Mouse (Mus musculus): Measurements from ENCODE around the gene Prkag2. TPM values are rescaled to one million over a fixed set of nuclear protein-coding genes. Genes with fewer than 3 reads are reported as not detected.
A peak's percentile ranks its signal among the peaks of the same experiment; 100 is the strongest.

The Prkag2 gene
- polyA plus RNA-seq, 1 experiment from 2014 or later, result 90.9 TPM

DNA sequence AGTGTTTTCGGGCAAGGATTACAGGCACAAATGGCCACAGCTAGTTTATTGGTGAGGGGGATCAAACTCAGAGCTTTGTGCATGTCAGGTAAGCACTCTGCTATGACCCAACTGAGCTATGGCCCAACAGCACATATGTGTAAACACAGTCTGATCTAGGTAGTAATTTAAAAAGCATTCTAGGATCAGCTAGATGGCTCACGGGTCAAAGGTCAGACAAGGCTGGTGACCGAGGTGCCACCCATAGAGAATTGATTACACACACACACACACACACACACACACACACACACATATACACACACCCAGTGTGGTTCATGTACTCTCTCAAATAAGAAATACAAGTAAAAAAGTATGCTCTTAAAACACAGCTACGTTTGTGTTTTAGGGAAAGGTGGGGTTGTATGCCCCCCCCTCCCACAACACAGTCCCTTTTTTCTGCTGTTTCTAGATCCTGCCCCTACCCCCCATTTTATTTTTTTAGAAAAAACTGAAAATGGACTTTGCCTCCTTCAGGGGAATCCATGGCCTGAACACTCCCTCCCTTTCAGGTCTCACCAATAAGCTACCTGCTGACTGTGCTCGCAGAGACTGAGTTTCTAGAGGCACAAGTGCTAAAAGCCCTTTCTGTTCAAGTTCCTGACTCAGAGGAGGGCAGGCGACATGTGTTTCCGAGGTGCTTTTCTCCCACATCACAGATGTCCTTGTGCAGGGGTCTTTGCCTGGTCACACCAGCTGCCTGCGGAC lies 169.4 kb downstream of the Prkag2 start:
- ATAC-seq (ENCODE audit: low FRiP score), result no peak
- Histone ChIP-seq H3K4me2 (no peak overlapping the region), H3K27me3 (replicated peaks) (no peaks in the 10 kb centered on the region), H3K4me1 (no peaks in the 10 kb centered on the region), H3K36me3 (no peaks in the 10 kb centered on the region), H3K4me3 (replicated peaks) (no peak overlapping the region), H3K27ac (replicated peaks) (no peak overlapping the region), H3K9me3 (replicated peaks) (0 out of 2 replicates have a peak, but pooled peaks cover 3% of the 10 kb centered on the region), H3K9ac (replicated peaks) (no peak overlapping the region)
- WGBS, result 81% methylated on average over 8 of the region's 8 CpGs

DNA sequence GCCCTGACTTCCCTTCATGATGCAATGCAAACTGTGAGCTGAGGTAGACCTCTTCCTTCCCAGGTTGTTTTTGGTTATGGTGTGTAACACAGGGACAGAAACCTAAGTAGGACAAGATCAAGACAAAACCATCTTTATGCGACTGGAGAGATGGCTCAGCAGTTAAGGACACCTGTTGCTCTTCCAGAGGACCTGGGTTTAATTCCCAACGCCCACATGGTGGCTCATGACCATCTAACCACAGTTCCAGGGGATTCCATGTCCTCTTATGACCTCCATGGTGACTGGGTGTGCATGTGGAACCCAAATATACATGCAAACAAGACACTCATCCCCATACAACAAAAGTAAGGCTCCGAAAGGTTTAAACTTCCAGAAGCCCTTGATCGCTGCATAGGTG lies 171.6 kb downstream of the Prkag2 start:
- no peak for ATAC-seq (ENCODE audit: low FRiP score)
- H3K9me3 ChIP-seq (replicated peaks), result no peaks in the 10 kb centered on the region
- no peaks in the 10 kb centered on the region for H3K27me3 ChIP-seq (replicated peaks)
- no peak overlapping the region for H3K27ac ChIP-seq (replicated peaks)
- H3K4me2 ChIP-seq, result no peak overlapping the region
- WGBS, result 93% methylated on average over 4 of the region's 4 CpGs
- H3K4me1 ChIP-seq, result no peaks in the 10 kb centered on the region
- H3K36me3 ChIP-seq, result no peaks in the 10 kb centered on the region
- no peak overlapping the region for H3K9ac ChIP-seq (replicated peaks)
- H3K4me3 ChIP-seq (replicated peaks), result no peak overlapping the region

- Histone ChIP-seq H3K36me3 (no peaks in the 10 kb centered on the region), H3K9ac (replicated peaks) (no peak overlapping the region), H3K4me2 (no peak overlapping the region), H3K4me1 (no peaks in the 10 kb centered on the region), H3K4me3 (replicated peaks) (no peak overlapping the region), H3K27ac (replicated peaks) (no peak overlapping the region), H3K9me3 (replicated peaks) (no peaks in the 10 kb centered on the region), H3K27me3 (replicated peaks) (no peaks in the 10 kb centered on the region)
- ATAC-seq (ENCODE audit: low FRiP score), result no peak
- WGBS, result 24% methylated on average over 8 of the region's 8 CpGs
Observed at GRCm38 (mm10) chr5:24927706-24928105, 172.7 kb downstream of the Prkag2 start.

DNA sequence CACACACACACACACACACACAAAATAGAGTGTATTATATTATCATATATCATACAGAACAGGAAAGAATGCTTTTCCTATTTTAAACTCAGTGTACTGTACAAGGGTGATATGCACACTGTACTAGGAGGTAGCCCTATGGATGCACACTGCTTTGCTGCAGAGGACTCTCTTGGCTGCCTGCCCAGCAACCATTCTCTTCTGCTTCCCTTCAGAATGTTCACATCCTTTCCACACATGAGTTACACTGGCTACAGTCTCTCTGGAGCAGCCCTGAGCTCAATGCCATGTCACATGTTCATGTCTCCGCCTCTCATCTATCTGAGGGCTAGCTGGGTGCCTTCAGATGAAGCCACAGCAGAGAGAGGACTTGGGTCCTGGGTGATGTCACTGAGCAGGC lies 181.3 kb downstream of the Prkag2 start:
- Histone ChIP-seq H3K9ac (replicated peaks) (no peak overlapping the region), H3K4me3 (replicated peaks) (no peak overlapping the region), H3K27ac (replicated peaks) (no peak overlapping the region), H3K36me3 (no peaks in the 10 kb centered on the region), H3K27me3 (replicated peaks) (no peaks in the 10 kb centered on the region), H3K4me2 (no peak overlapping the region), H3K9me3 (replicated peaks) (no peaks in the 10 kb centered on the region), H3K4me1 (0 out of 2 replicates have a peak, but pooled peaks cover 2% of the 10 kb centered on the region)
- ATAC-seq (ENCODE audit: low FRiP score), result peak; percentile 45; the same call in 1 of the 2 replicates
- 93% methylated on average over 1 of the region's 1 CpGs for WGBS

- WGBS, result 88% methylated on average over 4 of the region's 4 CpGs
- ATAC-seq (ENCODE audit: low FRiP score), result no peak
- Histone ChIP-seq H3K9ac (replicated peaks) (no peak overlapping the region), H3K27me3 (replicated peaks) (no peaks in the 10 kb centered on the region), H3K4me1 (0 out of 2 replicates have a peak, but pooled peaks cover 2% of the 10 kb centered on the region), H3K4me3 (replicated peaks) (no peak overlapping the region), H3K36me3 (no peaks in the 10 kb centered on the region), H3K9me3 (replicated peaks) (no peaks in the 10 kb centered on the region), H3K4me2 (no peak overlapping the region), H3K27ac (replicated peaks) (no peak overlapping the region)
Observed at GRCm38 (mm10) chr5:24916511-24916910, 183.9 kb downstream of the Prkag2 start.

- no peaks in the 10 kb centered on the region for H3K36me3 ChIP-seq
- no peak overlapping the region for H3K4me3 ChIP-seq (replicated peaks)
- no peaks in the 10 kb centered on the region for H3K27me3 ChIP-seq (replicated peaks)
- no peak overlapping the region for H3K4me2 ChIP-seq
- 70% methylated on average over 5 of the region's 5 CpGs for WGBS
- no peak overlapping the region for H3K27ac ChIP-seq (replicated peaks)
- 0 out of 2 replicates have a peak, but pooled peaks cover 2% of the 10 kb centered on the region for H3K4me1 ChIP-seq
- H3K9ac ChIP-seq (replicated peaks), result no peak overlapping the region
- no peak for ATAC-seq (ENCODE audit: low FRiP score)
- H3K9me3 ChIP-seq (replicated peaks), result no peaks in the 10 kb centered on the region
Observed at GRCm38 (mm10) chr5:24915119-24915518, 185.3 kb downstream of the Prkag2 start.

DNA sequence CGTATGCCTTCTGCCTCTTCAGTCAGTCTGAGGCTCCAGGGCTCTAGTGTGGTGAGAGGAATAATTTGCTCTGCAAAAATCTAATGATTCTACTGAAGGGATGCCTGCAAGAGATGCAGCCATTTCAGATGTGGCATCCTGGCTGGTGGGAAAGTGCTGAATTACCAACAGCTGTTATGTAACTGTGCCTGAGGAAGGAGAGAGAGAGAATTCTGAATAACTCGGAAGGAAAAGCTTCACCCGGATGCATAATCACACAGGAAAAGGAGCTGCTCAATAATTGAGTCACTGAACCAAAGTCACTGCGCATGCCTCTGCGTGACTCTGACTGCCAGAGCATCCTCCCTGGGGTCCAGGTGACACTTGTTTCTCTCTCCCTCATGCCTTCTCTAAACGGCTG lies 186.8 kb downstream of the Prkag2 start:
- WGBS, result 70% methylated on average over 6 of the region's 6 CpGs
- no peak overlapping the region for H3K27ac ChIP-seq (replicated peaks)
- H3K4me1 ChIP-seq, result no peaks in the 10 kb centered on the region
- H3K4me2 ChIP-seq, result no peak overlapping the region
- H3K4me3 ChIP-seq (replicated peaks), result no peak overlapping the region
- H3K36me3 ChIP-seq, result no peaks in the 10 kb centered on the region
- no peaks in the 10 kb centered on the region for H3K27me3 ChIP-seq (replicated peaks)
- no peaks in the 10 kb centered on the region for H3K9me3 ChIP-seq (replicated peaks)
- no peak overlapping the region for H3K9ac ChIP-seq (replicated peaks)
- ATAC-seq (ENCODE audit: low FRiP score), result no peak

GRCm38 (mm10) chr5:24908820-24909716 lies 191.4 kb downstream of the Prkag2 start:
- peak overlapping the region; percentile 92 for H3K4me3 ChIP-seq (replicated peaks)

GRCm38 (mm10) chr5:24908141-24908819 lies 192.2 kb downstream of the Prkag2 start:
- no peaks in the 10 kb centered on the region for H3K36me3 ChIP-seq
- peak; percentile 96 for ATAC-seq (ENCODE audit: low FRiP score)
- H3K9ac ChIP-seq (replicated peaks), result peak overlapping the region; percentile 92
- no peaks in the 10 kb centered on the region for H3K9me3 ChIP-seq (replicated peaks)
- peak overlapping the region; percentile 95 for H3K27ac ChIP-seq (replicated peaks)
- H3K4me2 ChIP-seq, result peak overlapping the region; percentile 71
- H3K4me3 ChIP-seq (replicated peaks), result peak overlapping the region; percentile 92
- WGBS, result under 1% methylated on average over 72 of the region's 87 CpGs
- peaks cover 22% of the 10 kb centered on the region for H3K4me1 ChIP-seq
- H3K27me3 ChIP-seq (replicated peaks), result no peaks in the 10 kb centered on the region

More at GRCm38 (mm10) chr5:24908820-24909716, 191.4 kb downstream of the Prkag2 start:
- peak overlapping the region; percentile 92 for H3K9ac ChIP-seq (replicated peaks)
- H3K36me3 ChIP-seq, result no peaks in the 10 kb centered on the region
- H3K27ac ChIP-seq (replicated peaks), result peak overlapping the region; percentile 95
- no peaks in the 10 kb centered on the region for H3K27me3 ChIP-seq (replicated peaks)
- H3K4me2 ChIP-seq, result peak overlapping the region; percentile 71
- peaks cover 18% of the 10 kb centered on the region for H3K4me1 ChIP-seq
- no peaks in the 10 kb centered on the region for H3K9me3 ChIP-seq (replicated peaks)
- no peak for ATAC-seq (ENCODE audit: low FRiP score)
- 11% methylated on average over 17 of the region's 19 CpGs for WGBS

DNA sequence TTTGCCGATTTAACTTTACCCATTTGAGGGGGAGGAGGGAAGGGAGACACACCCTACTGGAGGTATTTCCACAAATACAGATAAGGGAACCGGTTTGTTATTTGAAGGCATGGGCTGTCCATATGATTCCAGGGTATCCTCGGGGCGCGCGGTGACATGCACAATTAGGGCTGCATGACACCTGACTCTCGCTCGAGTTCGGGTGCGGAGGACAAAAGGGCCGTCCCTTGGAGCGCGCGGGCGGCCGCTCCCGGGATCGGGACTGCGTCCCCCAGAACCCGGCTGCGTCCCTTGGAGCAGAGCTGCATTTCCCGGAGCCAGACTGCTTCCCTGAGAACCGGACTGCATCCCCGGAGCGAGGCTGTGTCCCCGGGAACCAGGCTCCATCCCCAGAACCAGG lies 192.7 kb downstream of the Prkag2 start:
- Histone ChIP-seq H3K27me3 (replicated peaks) (no peaks in the 10 kb centered on the region), H3K36me3 (no peaks in the 10 kb centered on the region), H3K9ac (replicated peaks) (peak overlapping the region; percentile 92), H3K9me3 (replicated peaks) (no peaks in the 10 kb centered on the region), H3K27ac (replicated peaks) (peak overlapping the region; percentile 95), H3K4me1 (peaks cover 22% of the 10 kb centered on the region), H3K4me2 (peak overlapping the region; percentile 71), H3K4me3 (replicated peaks) (peak overlapping the region; percentile 92)
- peak; percentile 58 for ATAC-seq (ENCODE audit: low FRiP score)
- 0% methylated on average over 26 of the region's 26 CpGs for WGBS

GRCm38 (mm10) chr5:24906844-24907243 lies 193.6 kb downstream of the Prkag2 start:
- no peaks in the 10 kb centered on the region for H3K27me3 ChIP-seq (replicated peaks)
- peaks cover 22% of the 10 kb centered on the region for H3K4me1 ChIP-seq
- no peaks in the 10 kb centered on the region for H3K36me3 ChIP-seq
- no peaks in the 10 kb centered on the region for H3K9me3 ChIP-seq (replicated peaks)
- peak overlapping the region; percentile 95 for H3K27ac ChIP-seq (replicated peaks)
- ATAC-seq (ENCODE audit: low FRiP score), result no peak
- H3K4me3 ChIP-seq (replicated peaks), result peak overlapping the region; percentile 92
- 42% methylated on average over 9 of the region's 9 CpGs for WGBS
- H3K9ac ChIP-seq (replicated peaks), result peak overlapping the region; percentile 92; the same call in 1 of the 2 replicates
- peak overlapping the region; percentile 71 for H3K4me2 ChIP-seq

Data from neural tube, embryonic 15.5 days (tissue).